Mouse (Mus musculus): ENCODE results near the gene Pgs1. TPM values are rescaled to one million over a fixed set of nuclear protein-coding genes. Genes with fewer than 3 reads are reported as not detected.
A peak's percentile ranks its signal among the peaks of the same experiment; 100 is the strongest.

The Pgs1 gene
- polyA plus RNA-seq, 1 experiment from 2014 or later, result 50.8 TPM

DNA sequence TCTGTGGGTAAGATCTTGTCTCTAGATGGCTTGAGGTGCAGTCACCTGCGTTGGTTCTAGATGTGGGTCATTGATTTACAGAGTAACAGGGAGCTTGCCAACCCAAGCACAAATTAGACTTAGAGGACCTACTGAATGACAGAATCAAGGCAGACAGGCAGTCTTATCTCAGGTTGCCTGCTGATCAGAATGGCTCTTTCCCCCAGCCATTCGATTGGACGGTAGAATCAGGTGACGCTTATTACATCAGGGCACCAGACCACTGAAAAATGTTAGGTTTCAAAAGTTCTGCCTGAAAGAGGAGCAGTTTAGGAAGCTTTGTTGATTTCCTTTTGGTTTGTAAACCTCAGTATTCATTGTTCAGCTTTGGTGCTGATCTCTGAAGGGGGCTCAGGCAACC, 1.9 kb downstream of the Pgs1 start:
- Histone ChIP-seq H3K27ac (no peak overlapping the region), H3K4me1 (replicated peaks) (peaks cover 63% of the 10 kb centered on the region), H3K9me3 (no peaks in the 10 kb centered on the region), H3K9ac (replicated peaks) (peak overlapping the region; percentile 98), H3K4me2 (replicated peaks) (peak overlapping the region; percentile 95), H3K36me3 (no peaks in the 10 kb centered on the region), H3K27me3 (no peaks in the 10 kb centered on the region), H3K4me3 (replicated peaks) (peak overlapping the region; percentile 100)
- WGBS, result 80% methylated on average over 4 of the region's 4 CpGs
- ATAC-seq, result no peak

DNA sequence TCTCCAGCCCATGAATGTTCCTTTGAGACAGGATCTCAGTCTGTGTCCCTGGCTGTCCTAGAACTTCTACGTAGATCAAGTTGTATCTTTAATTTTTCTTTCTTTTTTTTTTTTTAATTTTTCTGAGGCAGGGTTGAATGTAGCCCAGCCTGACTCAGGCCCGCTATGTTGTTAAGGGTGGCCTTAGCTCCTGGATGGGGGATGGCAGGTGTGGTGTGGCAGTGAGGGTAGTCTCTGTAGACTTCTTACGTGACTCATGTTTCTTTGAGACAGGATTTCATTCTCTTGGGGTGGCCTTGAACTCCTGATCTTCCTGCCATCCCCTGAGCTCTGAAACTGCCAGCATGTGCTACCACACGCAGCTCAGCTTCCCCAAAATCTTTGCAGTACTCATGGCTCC, 3.1 kb downstream of the Pgs1 start:
- H3K9ac ChIP-seq (replicated peaks), result no peak overlapping the region
- WGBS, result 84% methylated on average over 4 of the region's 4 CpGs
- no peak for ATAC-seq

DNA sequence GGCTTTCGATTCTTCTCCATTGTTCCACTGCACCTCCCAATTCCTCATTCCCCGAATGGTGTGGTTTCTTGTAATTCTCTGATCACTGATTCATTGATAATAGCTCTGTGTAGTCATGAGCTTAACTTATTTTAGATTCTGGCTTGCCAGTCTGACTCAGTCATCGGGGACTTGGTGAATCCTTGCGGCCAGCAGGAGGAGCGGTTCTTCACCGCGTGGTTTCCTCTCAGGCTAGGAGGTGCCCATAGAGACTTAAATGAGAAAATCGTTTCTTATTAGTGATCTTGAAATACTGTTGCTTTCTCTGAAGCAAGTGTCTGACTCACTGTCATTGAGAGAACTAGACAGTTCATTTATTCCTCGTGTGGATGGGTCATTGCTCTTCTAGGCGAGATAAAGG, 3.8 kb downstream of the Pgs1 start:
- H3K4me1 ChIP-seq (replicated peaks), result peaks cover 80% of the 10 kb centered on the region
- H3K4me2 ChIP-seq (replicated peaks), result no peak overlapping the region
- no peaks in the 10 kb centered on the region for H3K36me3 ChIP-seq

More for the DNA sequence above, 3.1 kb downstream of the Pgs1 start:
- no peak overlapping the region for H3K4me2 ChIP-seq (replicated peaks)
- H3K27ac ChIP-seq, result no peak overlapping the region
- H3K36me3 ChIP-seq, result no peaks in the 10 kb centered on the region
- H3K27me3 ChIP-seq, result no peaks in the 10 kb centered on the region
- H3K4me3 ChIP-seq (replicated peaks), result no peak overlapping the region
- no peaks in the 10 kb centered on the region for H3K9me3 ChIP-seq
- H3K4me1 ChIP-seq (replicated peaks), result peaks cover 73% of the 10 kb centered on the region

DNA sequence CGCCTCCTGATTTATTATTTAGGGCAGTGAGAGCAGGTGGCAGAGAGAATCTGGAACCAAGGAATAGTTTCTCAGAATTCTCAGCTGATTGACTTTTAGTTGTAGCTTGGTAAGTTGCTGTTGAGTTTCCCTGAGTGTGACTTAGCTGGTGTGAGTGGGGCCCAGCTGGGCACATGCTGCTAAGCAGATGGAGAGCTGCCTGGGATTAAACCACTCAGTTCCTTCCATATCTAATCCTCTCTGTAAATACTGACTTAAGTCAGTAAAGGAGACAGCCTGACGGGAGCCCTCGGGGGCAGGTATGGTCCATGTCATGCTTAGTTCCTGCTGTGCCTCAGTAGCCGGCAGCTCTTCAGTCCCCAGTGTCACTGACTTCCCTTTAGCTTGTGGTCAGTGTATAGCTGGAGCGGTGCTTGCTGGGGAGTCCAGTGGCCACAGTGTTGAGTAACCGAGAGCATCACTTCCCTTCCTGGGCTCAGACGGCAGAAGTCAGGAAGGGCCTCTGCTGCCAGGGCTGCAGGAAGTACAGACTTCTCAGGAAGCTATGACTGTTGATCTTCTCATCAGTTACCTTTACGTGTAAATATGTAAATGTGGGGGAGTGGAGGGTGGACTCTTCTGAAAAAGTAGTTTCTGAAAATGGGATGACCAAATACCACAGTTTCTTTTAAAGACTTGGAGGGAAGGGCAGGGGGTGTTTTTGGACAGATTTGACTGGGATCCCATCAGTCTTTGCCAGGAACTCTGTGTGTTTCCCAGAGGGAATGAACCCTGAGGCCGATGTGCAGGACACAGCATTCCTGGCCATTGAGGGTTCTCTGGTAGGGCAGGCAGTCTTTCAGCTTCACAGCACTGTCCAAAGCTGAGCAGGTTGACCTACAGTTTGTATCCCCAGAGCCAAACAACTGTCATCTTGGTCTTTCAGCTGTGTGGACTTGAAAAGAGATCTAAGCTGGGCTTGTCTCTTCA, 5.7 kb downstream of the Pgs1 start:
- no peak overlapping the region for H3K4me2 ChIP-seq (replicated peaks)
- 55% methylated on average over 9 of the region's 9 CpGs for WGBS
- no peak for ATAC-seq
- H3K27me3 ChIP-seq, result no peaks in the 10 kb centered on the region
- H3K4me1 ChIP-seq (replicated peaks), result peaks cover 84% of the 10 kb centered on the region
- no peak overlapping the region for H3K4me3 ChIP-seq (replicated peaks)
- no peak overlapping the region for H3K9ac ChIP-seq (replicated peaks)
- H3K27ac ChIP-seq, result no peak overlapping the region
- H3K36me3 ChIP-seq, result no peaks in the 10 kb centered on the region
- H3K9me3 ChIP-seq, result no peaks in the 10 kb centered on the region

More for the DNA sequence above, 3.8 kb downstream of the Pgs1 start:
- H3K9ac ChIP-seq (replicated peaks), result no peak overlapping the region
- H3K9me3 ChIP-seq, result no peaks in the 10 kb centered on the region
- no peak for ATAC-seq
- no peak overlapping the region for H3K27ac ChIP-seq
- 52% methylated on average over 10 of the region's 10 CpGs for WGBS
- H3K27me3 ChIP-seq, result no peaks in the 10 kb centered on the region
- no peak overlapping the region for H3K4me3 ChIP-seq (replicated peaks)

DNA sequence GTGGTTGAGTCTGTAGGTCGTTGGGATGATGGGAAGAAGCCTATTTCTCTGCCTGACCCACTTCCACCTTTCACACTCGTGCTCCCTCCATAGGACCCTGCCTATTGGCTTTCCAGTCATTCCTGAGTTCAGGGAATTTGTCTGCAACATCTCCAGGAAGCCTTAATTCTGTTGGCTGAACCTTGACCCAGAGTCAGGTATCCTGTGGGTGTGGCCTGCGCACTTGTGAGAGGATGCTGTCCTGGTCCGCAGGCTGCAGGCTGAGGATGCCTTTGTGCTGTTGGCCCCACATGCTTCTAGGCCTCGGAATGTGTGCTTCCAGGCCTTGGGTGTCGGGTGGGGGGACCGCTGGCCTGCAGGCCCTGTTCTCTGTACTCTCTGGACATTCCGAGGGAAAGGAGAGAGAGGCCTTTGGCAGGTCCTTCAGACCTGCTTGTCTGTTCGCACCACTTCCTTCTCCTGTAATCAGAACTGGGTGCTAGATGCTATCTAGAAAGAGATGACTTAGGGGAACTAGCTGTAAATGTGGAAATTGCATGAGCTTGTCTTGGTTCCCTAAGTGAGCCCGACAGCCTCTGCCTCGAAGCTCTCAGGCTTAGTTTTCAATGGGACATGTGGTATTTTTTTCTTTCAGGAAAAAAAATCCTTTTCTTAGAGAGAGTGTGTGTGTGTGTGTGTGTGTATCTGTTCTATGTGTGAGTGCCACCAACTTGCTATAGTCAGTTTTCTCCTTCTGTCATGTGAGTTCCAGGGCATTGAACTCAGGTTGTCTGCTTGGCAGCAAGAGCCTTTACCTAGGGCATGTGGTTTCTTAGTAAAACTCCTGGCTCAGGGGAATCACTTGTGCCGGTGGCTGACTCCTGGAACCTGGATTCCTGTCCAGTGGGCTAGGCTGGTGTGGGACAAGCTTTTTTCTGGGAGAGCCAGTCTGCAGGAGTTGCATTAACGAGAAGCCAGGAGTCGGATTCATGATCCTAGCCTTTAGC, 7.4 kb downstream of the Pgs1 start:
- 81% methylated on average over 14 of the region's 14 CpGs for WGBS
- Histone ChIP-seq H3K4me2 (replicated peaks) (no peak overlapping the region), H3K9me3 (no peaks in the 10 kb centered on the region), H3K36me3 (peaks cover 6% of the 10 kb centered on the region), H3K4me3 (replicated peaks) (no peak overlapping the region), H3K27ac (no peak overlapping the region), H3K27me3 (no peaks in the 10 kb centered on the region), H3K4me1 (replicated peaks) (peaks cover 70% of the 10 kb centered on the region), H3K9ac (replicated peaks) (peak overlapping the region; percentile 25; the same call in 1 of the 2 replicates)
- no peak for ATAC-seq

DNA sequence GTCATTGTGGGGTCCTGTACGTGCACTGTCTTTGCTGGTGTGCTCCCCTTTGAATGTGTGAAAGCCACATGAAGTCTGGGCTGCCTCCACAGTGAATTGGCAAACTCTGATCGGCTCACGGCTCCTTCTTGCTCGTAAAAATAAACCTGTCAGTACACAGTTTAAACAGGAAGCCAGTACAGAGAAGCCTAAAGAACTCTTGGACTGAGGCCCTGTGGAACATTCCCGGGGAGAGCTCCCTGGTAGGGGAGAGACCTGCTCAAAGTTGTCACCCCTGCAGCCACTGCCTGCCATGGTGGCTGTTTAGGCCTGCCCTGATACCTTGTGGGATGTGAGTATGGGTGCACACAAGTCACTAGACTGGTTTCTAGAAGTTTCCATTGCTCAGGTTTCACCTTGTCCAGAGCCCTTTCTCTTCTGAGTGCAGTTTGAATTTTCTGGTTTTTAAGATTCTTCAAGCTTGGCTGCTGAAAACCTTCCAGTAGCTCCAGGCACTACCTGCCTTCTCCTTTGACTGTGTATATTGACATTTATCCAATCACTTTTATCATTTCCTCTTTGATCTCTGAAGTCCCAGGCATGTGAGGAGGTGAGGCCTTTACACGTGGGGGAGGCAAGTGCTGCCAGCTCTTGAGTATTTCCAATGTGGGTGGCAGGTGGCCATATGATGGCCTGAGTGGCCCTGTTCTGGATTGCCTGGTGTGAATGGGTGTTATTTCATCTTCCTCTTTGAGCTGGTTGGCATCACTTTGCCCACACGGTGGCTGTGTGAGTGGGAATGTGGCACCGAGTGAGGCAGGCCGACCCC, 8.4 kb downstream of the Pgs1 start:
- no peak overlapping the region for H3K27ac ChIP-seq
- WGBS, result 88% methylated on average over 9 of the region's 9 CpGs
- H3K4me3 ChIP-seq (replicated peaks), result no peak overlapping the region

DNA sequence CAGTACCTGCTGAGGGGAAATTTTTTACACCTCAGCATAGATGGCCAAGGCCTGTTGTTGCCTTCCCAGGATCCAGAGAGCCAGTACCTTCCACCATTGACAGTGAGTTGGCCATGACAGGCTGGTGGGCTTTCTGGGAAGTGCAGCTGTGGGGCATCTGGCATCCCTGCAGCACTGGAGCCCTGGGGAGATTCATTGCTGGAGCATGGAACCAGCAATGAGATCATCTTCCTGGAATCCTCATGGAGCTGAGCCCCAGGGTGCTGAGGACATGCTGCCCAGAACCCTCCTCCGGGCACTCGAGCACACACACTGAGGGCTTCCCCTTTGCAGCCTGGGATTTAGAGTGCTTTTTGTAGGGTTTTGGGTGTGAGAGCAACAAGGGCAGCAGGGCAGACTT, 9.2 kb downstream of the Pgs1 start:
- WGBS, result 43% methylated on average over 2 of the region's 2 CpGs

More for the DNA sequence above, 8.4 kb downstream of the Pgs1 start:
- peaks cover 12% of the 10 kb centered on the region for H3K36me3 ChIP-seq
- no peak overlapping the region; the same call in 1 of the 2 replicates for H3K9ac ChIP-seq (replicated peaks)
- no peaks in the 10 kb centered on the region for H3K9me3 ChIP-seq
- H3K4me2 ChIP-seq (replicated peaks), result no peak overlapping the region
- peaks cover 61% of the 10 kb centered on the region for H3K4me1 ChIP-seq (replicated peaks)
- no peaks in the 10 kb centered on the region for H3K27me3 ChIP-seq
- ATAC-seq, result no peak

DNA sequence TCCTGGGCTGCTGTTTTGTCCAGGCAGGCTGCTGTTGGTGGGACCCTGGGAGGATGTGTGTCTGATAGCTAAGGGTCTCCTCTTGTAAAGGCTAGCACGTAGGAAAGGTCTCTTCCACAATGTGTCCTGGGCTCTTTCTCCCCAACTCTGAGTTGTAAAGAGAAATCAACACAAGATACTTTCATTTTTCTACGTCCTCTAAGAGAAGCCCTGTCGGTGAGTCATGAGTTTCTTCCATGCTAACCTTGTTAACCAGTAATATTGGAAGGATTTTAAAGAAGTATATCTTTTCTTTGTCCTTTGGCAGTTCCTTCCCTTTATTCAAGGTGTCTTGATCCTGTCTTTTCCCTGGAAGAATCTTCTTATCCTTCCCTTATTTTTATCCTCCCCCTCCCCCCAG, 9.6 kb downstream of the Pgs1 start:
- Histone ChIP-seq H3K27me3 (no peaks in the 10 kb centered on the region), H3K9ac (replicated peaks) (no peak overlapping the region; the same call in 1 of the 2 replicates), H3K4me3 (replicated peaks) (no peak overlapping the region), H3K4me1 (replicated peaks) (peaks cover 49% of the 10 kb centered on the region), H3K36me3 (peaks cover 24% of the 10 kb centered on the region), H3K4me2 (replicated peaks) (no peak overlapping the region), H3K27ac (no peak overlapping the region), H3K9me3 (no peaks in the 10 kb centered on the region)
- no peak for ATAC-seq
- 45% methylated on average over 3 of the region's 3 CpGs for WGBS

More for the DNA sequence above, 9.2 kb downstream of the Pgs1 start:
- no peak for ATAC-seq
- Histone ChIP-seq H3K4me3 (replicated peaks) (no peak overlapping the region), H3K4me1 (replicated peaks) (peaks cover 53% of the 10 kb centered on the region), H3K27me3 (no peaks in the 10 kb centered on the region), H3K9ac (replicated peaks) (no peak overlapping the region), H3K9me3 (no peaks in the 10 kb centered on the region), H3K36me3 (peaks cover 20% of the 10 kb centered on the region), H3K4me2 (replicated peaks) (no peak overlapping the region), H3K27ac (no peak overlapping the region)

DNA sequence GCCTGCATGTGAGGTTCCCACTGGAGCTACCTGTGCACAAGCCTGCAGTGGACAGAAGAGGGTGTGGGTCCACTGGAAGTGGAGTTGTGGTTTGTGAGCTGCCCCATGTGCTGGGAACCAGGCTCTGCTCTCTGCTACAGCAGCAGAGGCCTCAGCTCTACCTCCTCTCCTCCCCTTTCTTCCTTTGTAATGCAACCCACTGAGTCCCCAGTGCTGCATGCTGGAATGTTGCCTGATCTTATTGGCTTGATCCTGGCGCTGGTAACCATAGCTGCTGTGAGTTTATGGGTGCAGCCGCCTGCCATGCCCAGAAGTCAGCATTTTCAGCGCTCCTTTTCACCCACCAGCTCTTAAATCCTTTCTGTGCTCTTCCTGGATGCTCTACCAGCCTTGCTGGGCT, 10.0 kb downstream of the Pgs1 start:
- Histone ChIP-seq H3K4me3 (replicated peaks) (no peak overlapping the region), H3K9ac (replicated peaks) (no peak overlapping the region; the same call in 1 of the 2 replicates), H3K4me2 (replicated peaks) (no peak overlapping the region), H3K9me3 (no peaks in the 10 kb centered on the region), H3K27ac (no peak overlapping the region), H3K27me3 (no peaks in the 10 kb centered on the region), H3K36me3 (peaks cover 28% of the 10 kb centered on the region), H3K4me1 (replicated peaks) (peaks cover 45% of the 10 kb centered on the region)
- WGBS, result 24% methylated on average over 3 of the region's 3 CpGs
- ATAC-seq, result no peak

DNA sequence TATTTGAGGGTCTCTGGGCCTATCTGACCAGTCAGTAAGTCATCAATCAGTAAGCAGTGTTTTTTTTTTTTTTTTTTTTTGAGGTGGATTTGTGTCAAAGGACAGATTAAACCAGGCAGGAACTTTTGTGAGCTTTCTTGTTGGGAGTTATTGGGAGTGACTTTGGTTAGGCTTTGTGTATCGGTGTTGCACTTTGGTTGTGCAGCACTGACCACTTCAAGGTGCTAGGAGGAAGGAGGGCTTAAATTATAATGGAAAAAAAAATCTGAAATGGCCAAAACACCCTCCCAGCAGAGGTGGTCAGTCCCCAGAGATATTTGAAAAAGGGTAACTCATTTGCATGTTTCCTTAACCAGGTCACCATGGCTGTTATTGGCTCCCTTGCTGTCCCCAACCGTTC, 11.0 kb downstream of the Pgs1 start:
- Histone ChIP-seq H3K4me3 (replicated peaks) (no peak overlapping the region), H3K4me2 (replicated peaks) (no peak overlapping the region), H3K27ac (no peak overlapping the region), H3K36me3 (peaks cover 38% of the 10 kb centered on the region), H3K27me3 (no peaks in the 10 kb centered on the region), H3K9ac (replicated peaks) (no peak overlapping the region), H3K9me3 (no peaks in the 10 kb centered on the region), H3K4me1 (replicated peaks) (peaks cover 35% of the 10 kb centered on the region)
- no peak for ATAC-seq
- 90% methylated on average over 2 of the region's 2 CpGs for WGBS

DNA sequence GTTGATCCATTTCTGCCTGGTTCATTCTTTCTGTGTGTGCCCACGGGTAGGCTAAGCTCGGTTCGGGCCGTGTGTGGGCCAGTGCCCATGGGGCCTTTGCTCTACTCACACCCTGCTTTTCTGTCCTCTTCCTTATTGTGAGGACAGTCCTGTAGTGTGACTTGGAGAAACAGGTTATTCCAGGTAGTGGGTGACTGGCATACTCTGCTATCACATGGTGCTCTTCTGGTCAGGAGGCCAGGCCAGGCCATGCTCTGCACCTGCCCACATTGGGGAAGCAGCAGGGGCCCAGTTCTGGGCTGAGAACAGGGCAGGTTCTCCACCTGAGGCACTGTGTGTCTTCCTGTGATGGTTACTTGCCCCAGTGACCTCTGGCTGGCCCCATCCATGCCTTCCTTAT, 12.3 kb downstream of the Pgs1 start:
- 94% methylated on average over 4 of the region's 4 CpGs for WGBS
- H3K36me3 ChIP-seq, result peaks cover 49% of the 10 kb centered on the region
- H3K9me3 ChIP-seq, result no peaks in the 10 kb centered on the region
- no peak for ATAC-seq
- no peak overlapping the region for H3K9ac ChIP-seq (replicated peaks)
- H3K27ac ChIP-seq, result no peak overlapping the region
- H3K4me2 ChIP-seq (replicated peaks), result no peak overlapping the region
- no peaks in the 10 kb centered on the region for H3K27me3 ChIP-seq
- H3K4me3 ChIP-seq (replicated peaks), result no peak overlapping the region
- H3K4me1 ChIP-seq (replicated peaks), result peaks cover 24% of the 10 kb centered on the region

Measured in midbrain, embryonic 13.5 days (tissue).